Mouse (Mus musculus) liver, adult 2 months (tissue): Measurements from ENCODE around the gene Gm29609. TPM values are rescaled to one million over a fixed set of nuclear protein-coding genes. Genes with fewer than 3 reads are reported as not detected.

Experiments used
- DNase-seq: peaks from one replicate; pipeline ENCODE4 v3.0.0-alpha.2; 2011; ENCODE audit warnings: low read depth, low spot score; ENCODE audit errors: extremely low read depth
- H3K27ac ChIP-seq: fragments of 200-500 bp; replicated peaks from 2 replicates; pipeline ENCODE4 v1.5.1; 2012; ENCODE audit warnings: low read depth, mild to moderate bottlenecking, control low read depth, inconsistent platforms, low read length; ENCODE audit not compliant: insufficient read depth
- H3K27me3 ChIP-seq: fragments of 200-500 bp; 2 replicates; pipeline ENCODE4 v1.6.1; 2012; ENCODE audit warnings: mild to moderate bottlenecking, moderate library complexity, low read length, inconsistent platforms; ENCODE audit not compliant: control insufficient read depth, insufficient read depth
- H3K36me3 ChIP-seq: fragments of 200-500 bp; 2 replicates; pipeline ENCODE4 v1.6.1; 2012; ENCODE audit warnings: low read length, inconsistent platforms; ENCODE audit not compliant: control insufficient read depth, insufficient read depth
- H3K4me1 ChIP-seq: fragments of 200-500 bp; 2 replicates; pipeline ENCODE4 v1.6.1; 2011; ENCODE audit warnings: low read length; ENCODE audit not compliant: control insufficient read depth, insufficient read depth
- H3K4me3 ChIP-seq: fragments of 200-500 bp; 2 replicates; pipeline ENCODE4 v1.5.1; 2011; ENCODE audit warnings: low read depth, mild to moderate bottlenecking, control low read depth, low read length, moderate library complexity; ENCODE audit not compliant: insufficient read depth
- H3K79me2 ChIP-seq: fragments of 200-500 bp; 2 replicates; pipeline ENCODE4 v1.6.1; 2012; ENCODE audit warnings: inconsistent platforms, mild to moderate bottlenecking, low read length, moderate library complexity; ENCODE audit not compliant: control insufficient read depth, insufficient read depth
- H3K9ac ChIP-seq: fragments of 200-500 bp; 2 replicates; pipeline ENCODE4 v1.6.1; 2012; ENCODE audit warnings: low read depth, mild to moderate bottlenecking, control low read depth, inconsistent platforms, low read length
- CTCF ChIP-seq: fragments of 200-500 bp; IDR thresholded peaks from 2 replicates; pipeline ENCODE4 v1.5.1; 2011; ENCODE audit warnings: low read depth, low read length, control low read depth
- POLR2A ChIP-seq: fragments of 200-500 bp; IDR thresholded peaks from 2 replicates; pipeline ENCODE4 v1.6.1; 2011; ENCODE audit warnings: low read length, control low read depth; ENCODE audit not compliant: insufficient read depth; ENCODE audit errors: extremely low read depth
- WGBS: fragments of 180-500 bp; shearing (Covaris S2); methylation state at CpG from one replicate; pipeline ENCODE4 v1.1.7; 2018; 5-methylcytosine and 5-hydroxymethylcytosine counted together
- polyA plus RNA-seq: library from polyadenylated mRNA; depleted of rRNA; stranded (reverse); fragments of >200 nt; gene quantifications from 2 replicates; pipeline ENCODE4 v1.2.3, GENCODE M21; 2012
- total RNA-seq: library from RNA; depleted of rRNA; stranded (reverse); fragments of >200 nt; gene quantifications from 2 replicates; pipeline ENCODE4 v1.2.3, GENCODE M21; 2014

The Gm29609 gene
- total and polyA plus RNA-seq, 2 experiments, result 1.0 to 2.3 TPM

- Histone ChIP-seq H3K4me3 (no peak overlapping the region), H3K36me3 (peaks cover 35% of the 10 kb centered on the region), H3K27me3 (no peaks in the 10 kb centered on the region), H3K4me1 (peaks cover 5% of the 10 kb centered on the region), H3K27ac (no peak overlapping the region), H3K79me2 (peaks cover 10% of the 10 kb centered on the region), H3K9ac (no peak overlapping the region)
- no peak for DNase-seq
- TF ChIP-seq POLR2A (no peak), CTCF (no peak)
- WGBS, result 95% methylated on average over 4 of the region's 4 CpGs
Measured at GRCm38 (mm10) chr5:31195671-31196070, 16.0 kb upstream of the Gm29609 start.

GRCm38 (mm10) chr5:31194486-31195485 lies 15.1 kb upstream of the Gm29609 start:
- H3K4me1 ChIP-seq, result peaks cover 5% of the 10 kb centered on the region
- TF ChIP-seq POLR2A (no peak), CTCF (no peak)
- no peak overlapping the region for H3K27ac ChIP-seq
- H3K36me3 ChIP-seq, result peaks cover 35% of the 10 kb centered on the region
- 92% methylated on average over 16 of the region's 16 CpGs for WGBS
- no peak overlapping the region for H3K9ac ChIP-seq
- no peak for DNase-seq
- peaks cover 3% of the 10 kb centered on the region; the same call in 1 of the 2 replicates for H3K79me2 ChIP-seq
- H3K27me3 ChIP-seq, result no peaks in the 10 kb centered on the region
- no peak overlapping the region for H3K4me3 ChIP-seq

DNA sequence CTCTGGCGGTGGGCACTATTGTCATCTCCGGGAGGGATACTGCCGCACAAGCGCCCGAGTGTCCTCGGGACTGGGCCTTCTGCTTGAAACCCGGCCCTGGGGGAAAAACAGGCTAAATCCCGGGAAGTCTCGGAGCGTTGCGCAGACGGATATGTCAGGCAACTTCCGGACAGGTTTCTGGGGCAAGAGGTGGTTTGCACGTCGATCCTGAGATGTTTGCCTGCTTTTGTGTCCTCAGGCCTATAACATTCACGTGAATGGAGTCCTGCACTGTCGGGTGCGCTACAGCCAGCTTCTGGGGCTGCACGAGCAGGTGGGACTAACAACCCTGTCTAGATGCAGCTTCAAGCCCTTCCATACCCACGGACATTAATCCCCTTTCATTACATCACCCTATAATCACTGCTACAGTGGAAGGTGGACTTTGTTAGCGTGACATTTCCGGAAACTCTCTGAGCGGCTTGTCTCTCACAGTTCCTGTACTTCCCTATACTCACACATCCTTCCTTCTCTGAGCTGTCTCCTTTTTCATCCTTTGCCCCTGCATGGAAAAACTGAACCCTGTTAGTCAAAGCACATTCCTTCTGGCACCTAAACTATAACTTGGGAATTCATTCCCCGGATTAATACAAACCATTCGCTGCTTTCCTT lies 14.0 kb upstream of the Gm29609 start:
- Histone ChIP-seq H3K79me2 (peaks cover 3% of the 10 kb centered on the region; the same call in 1 of the 2 replicates), H3K27ac (peak overlapping the region; percentile 70), H3K36me3 (peaks cover 33% of the 10 kb centered on the region), H3K4me1 (peaks cover 5% of the 10 kb centered on the region), H3K27me3 (no peaks in the 10 kb centered on the region), H3K9ac (peak overlapping the region; percentile 78), H3K4me3 (peak overlapping the region; percentile 78)
- no peak for DNase-seq
- TF ChIP-seq CTCF, result no peak
- TF ChIP-seq POLR2A, result no peak
- 5% methylated on average over 25 of the region's 25 CpGs for WGBS

- Histone ChIP-seq H3K4me3 (peak within 1 kb of the TSS; percentile 78), H3K9ac (peak within 1 kb of the TSS; percentile 80), H3K36me3 (peaks cover 33% of the 10 kb centered on the region), H3K4me1 (peaks cover 5% of the 10 kb centered on the region), H3K27me3 (no peaks in the 10 kb centered on the region), H3K27ac (peak within 1 kb of the TSS; percentile 80), H3K79me2 (peaks cover 3% of the 10 kb centered on the region; the same call in 1 of the 2 replicates)
- peak; percentile 96 for DNase-seq
- TF ChIP-seq POLR2A, result peak; percentile 41; the same call in 1 of the 2 replicates
- TF ChIP-seq CTCF, result peak; percentile 51
- WGBS, result under 1% methylated on average over 48 of the region's 48 CpGs
Measured at GRCm38 (mm10) chr5:31192939-31193630, 13.4 kb upstream of the Gm29609 start, which contains the start of the genes Snx17 and Eif2b4. TSS of gene Snx17 (plus strand) at chr5:31193227. TSS of gene Eif2b4 (minus strand) at chr5:31193430.

- DNase-seq, result peak; percentile 83
- Histone ChIP-seq H3K27me3 (no peaks in the 10 kb centered on the region), H3K36me3 (peaks cover 37% of the 10 kb centered on the region), H3K4me1 (peaks cover 5% of the 10 kb centered on the region), H3K79me2 (peaks cover 3% of the 10 kb centered on the region; the same call in 1 of the 2 replicates), H3K9ac (peak overlapping the region; percentile 80), H3K27ac (peak overlapping the region; percentile 80), H3K4me3 (peak overlapping the region; percentile 78)
- 8% methylated on average over 42 of the region's 42 CpGs for WGBS
- peak; percentile 41; the same call in 1 of the 2 replicates for TF ChIP-seq CTCF
- no peak for TF ChIP-seq POLR2A
Measured at GRCm38 (mm10) chr5:31192045-31192938, 12.6 kb upstream of the Gm29609 start.
